Mouse (Mus musculus): ENCODE measurements around the gene Spns3.

DNA sequence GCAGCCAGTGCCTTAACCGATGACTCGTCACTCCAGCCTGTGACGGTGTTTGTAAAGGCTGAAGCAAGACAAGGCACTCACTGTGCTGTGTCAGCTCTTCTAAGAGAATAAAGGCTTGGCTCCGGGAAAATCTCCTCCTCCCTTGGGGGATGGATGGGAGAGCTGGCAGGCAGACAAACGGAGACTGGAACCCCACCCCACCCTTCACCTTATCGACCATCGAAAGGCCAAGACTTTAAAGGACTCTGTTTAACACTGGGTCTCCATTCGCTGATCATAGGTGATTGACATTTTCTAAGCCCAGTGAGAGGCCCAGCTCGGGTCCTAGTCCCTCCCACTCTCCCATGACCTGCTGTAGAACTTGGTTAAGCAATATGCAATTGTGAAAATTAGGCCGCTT, 8.4 kb downstream of the Spns3 start:
- TF ChIP-seq CTCF (IDR thresholded peaks at IDR 0.05; ENCODE audit: low read depth, low read length) (no peak), GATA1 (IDR thresholded peaks at IDR 0.05; ENCODE audit: borderline replicate concordance, low read length) (no peak), TAL1 (conservative IDR thresholded peaks at IDR 0.05; ENCODE audit: low read depth, low read length) (no peak), GATA2 (IDR thresholded peaks at IDR 0.05; ENCODE audit: borderline replicate concordance, low read depth, low read length) (no peak)
